Mouse (Mus musculus): ENCODE results near the gene Ccdc57.
"Not testable (repeated sequence)": the region's sequence is repeated elsewhere in the genome, so short reads cannot be mapped to it uniquely, and the experiment has no call there.

Ccdc57 gene

DNA sequence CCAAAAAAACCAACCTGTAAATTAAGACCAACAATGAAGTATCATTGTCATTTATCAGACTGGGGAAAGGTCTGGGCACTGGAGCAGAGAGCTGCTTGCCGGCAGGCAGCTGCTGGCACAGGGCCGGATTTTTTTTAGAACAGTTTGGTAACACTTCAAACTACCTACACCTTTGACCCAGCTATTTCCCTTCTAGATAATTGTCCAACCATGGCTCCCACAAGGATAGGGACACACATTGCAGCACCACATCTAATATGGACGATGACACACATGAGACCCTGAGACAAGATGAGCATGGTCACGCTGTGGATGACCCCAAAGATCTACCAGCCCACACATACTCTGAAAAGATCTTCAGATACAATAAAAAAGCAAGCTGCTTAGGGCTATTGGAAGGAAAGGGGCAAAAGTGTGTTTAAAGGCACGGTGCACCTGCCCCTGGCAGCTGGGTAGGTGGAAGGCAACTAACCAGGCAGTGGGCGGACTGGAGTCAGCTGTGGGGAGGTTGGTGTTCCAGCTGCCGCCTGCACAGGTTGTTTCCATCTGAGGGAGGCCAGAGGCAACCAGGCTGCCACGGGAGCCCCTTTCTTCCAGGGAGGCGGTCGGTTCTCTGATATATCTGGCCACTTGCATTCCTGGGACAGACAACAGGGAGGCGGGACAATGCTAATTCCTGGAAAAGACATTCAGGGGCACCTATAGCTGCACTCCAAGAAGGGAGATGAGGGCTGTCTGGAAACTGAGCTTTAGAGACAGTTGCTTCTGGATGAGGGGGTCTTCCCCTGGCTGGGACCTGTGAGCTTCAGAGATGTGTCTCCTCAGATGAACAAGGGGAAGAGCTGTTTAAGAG, 80.4 kb downstream of the Ccdc57 start:
- CTCF ChIA-PET: no interaction called here

DNA sequence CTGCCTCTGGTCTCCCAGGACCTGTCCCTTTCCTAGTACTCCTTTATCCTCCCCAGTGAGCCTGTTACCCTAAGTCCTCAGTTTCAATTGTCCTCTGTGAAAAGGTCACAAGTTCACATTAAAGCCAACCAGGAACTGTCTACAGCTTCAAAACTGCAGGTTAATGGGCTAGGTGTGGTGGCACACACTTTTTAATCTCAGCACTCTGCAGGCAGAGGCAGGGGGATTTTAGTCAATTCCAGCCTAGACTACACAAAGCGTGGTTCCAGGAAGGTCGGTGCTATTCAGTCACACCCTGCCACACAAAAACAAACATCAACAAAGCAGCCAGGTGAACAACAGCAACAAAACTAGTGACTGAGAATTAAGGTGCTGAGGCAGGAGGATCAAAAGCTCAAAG, 81.1 kb downstream of the Ccdc57 start:
- CTCF ChIA-PET: no interaction called here

DNA sequence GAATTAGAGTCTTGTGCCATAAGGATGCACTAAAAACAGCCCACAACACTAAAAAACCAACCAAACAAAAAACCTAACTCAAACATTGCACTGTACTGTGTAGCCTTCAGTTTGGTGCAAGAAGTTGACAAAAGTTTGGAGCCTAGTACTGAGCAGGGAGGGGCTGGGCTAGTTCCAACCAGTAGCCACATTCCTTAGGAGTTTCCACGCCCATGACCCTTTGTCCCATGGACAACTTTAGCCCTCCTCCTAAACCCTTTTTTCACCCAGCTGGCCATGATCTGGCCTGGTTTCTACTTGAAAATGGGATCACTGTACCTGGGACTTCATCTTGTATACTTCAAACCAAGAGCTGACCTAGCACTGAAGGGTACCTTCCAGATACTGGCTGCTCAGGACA, 81.5 kb downstream of the Ccdc57 start:
- CTCF ChIA-PET: no interaction called here

DNA sequence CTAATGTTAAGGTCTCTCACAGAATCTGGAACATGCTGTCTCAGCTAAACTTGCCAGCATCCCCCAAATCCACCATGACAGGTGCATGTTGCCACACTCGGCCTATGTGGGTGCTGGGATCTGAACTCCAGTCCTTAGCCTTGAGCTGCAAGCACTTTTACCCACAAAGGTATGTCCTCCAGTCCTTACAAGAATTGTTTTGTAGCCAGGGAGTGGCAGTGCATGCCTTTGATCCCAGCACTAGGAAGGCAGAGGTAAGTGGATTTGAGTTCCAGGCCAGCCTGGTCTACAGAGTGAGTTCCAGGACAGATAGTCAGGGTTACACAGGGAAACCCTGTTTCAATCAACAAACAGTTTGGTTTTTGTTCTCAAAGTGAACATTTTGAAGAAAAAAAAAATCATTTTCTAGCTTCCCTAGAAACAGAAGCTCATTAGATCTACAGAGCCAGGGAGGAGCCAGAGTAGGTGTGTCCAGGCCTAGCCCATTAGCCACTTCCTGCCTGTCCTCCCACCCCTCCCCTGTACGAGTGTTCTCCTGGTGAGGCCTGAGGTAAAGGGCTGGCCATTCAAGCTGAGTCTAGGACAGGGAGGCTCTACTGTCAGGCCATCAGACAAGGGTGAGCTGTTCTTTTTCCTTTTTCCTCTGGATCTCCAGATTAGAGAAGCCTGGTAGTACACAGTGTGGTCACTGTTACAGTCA, 82.2 kb downstream of the Ccdc57 start:
- CTCF ChIA-PET: interaction anchor here (0.6 kb wide), 1 partner anchor 16 kb away, joined by 8 read pairs; no protein-coding TSS in a partner anchor

DNA sequence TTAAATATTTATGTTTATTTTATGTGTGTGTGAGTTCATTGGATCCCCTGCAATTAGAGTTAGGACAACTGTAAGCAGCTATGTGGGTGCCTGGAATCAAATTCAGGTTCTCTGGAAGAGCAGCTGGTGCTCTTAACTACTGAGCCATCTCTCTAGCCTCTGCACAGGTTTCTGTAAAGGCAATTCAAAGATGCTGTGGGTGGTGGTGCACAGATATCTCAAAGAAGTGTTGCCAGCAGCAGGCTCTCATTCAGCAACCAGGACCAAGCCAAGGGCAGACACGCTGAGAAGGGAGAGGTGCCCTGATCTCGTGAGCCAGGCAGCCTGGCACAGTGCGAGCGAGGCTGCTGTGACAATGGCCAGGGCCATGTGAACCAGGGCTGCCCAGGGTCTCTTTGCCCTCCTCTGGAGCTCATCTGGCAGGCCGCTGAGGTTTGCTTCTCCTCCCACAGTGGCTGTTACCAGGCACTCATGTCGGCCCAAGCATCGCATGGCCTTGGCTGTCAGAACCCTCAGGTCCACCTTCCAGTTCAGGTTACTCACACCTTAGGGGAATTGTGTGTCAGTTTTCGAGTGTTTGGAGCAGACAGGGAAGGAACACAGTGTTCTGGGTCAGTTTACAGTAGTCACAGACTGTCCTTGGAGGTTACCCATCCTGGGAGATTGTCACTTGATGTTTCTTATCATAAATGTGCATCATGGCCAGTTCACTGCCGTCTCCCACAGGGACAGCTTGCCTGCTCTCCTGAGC, 85.8 kb downstream of the Ccdc57 start:
- CTCF ChIA-PET: no interaction called here

DNA sequence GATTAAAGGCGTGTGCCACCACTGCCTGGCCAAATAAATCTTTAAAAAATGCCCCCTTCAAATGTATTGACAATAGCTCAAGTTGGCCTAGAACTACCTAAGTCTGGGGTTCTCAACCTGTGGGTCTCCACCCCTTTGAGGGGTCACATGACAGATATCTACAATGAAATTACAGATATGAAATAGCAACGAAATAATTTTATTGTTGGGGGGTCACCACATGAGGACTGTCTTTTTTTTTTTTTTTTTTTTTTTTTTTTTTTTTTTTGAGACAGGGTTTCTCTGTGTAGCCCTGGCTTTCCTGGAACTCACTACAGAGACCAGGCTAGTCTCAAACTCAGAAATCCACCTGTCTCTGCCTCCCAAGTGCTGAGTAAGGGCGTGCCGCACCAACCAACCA, 88.3 kb downstream of the Ccdc57 start:
- CTCF ChIA-PET: interaction anchor here (0.7 kb wide), 1 partner anchor 18 kb away, joined by 3 read pairs; no protein-coding TSS in a partner anchor

DNA sequence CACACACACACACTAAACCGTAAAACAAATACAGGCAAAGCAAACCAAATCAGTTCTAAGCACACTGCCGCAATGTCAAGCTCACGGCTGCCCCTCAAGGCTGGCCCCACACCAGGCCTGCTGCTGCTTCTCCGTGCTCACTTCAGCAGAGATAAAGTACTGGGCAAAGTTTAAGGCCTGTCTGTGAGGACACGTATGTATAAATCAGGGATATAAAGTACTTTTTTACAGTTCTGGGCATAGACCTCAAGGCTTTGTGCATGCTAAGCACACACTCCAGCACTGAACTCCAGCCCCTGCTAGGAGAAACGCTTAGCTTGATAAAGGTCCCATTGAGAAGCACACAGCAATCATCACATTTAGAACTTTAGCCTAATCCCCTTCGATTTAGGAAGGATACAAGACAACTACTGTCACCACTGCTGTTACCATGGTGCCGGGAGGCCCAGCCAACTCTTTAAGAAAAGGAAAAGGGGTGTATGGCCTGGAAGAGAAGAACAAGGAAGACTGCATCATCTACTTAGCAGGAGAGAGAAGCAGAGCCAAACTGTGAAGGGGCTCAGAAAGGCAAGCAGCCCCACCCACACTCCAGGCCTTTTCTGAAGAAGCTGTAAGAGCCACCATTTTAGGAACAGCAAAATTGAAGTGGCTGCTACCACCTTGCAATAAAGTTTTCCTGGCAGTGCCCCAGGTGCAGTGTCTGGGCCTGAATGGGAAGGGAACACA, 99.0 kb downstream of the Ccdc57 start:
- CTCF ChIA-PET: interaction anchor here (0.7 kb wide), 1 partner anchor 17 kb away, joined by 8 read pairs; no protein-coding TSS in a partner anchor

DNA sequence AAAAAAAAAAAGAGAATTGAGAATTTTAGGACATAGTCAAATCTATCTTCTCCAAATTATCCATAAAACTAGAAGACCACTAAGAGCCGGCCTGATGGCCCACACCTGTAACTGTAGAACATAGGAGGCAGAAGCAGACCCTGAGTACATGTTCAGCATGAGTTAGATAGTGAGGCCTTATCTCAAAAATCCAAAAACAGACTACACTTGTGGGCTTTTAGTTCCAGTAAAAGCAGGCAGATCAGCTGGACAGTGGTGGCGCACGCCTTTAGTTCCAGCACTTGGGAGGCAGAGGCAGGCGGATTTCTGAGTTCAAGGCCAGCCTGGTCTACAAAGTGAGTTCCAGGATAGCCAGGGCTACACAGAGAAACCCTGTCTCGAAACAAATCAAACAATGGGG, 99.7 kb downstream of the Ccdc57 start:
- CTCF ChIA-PET: not testable (repeated sequence)

DNA sequence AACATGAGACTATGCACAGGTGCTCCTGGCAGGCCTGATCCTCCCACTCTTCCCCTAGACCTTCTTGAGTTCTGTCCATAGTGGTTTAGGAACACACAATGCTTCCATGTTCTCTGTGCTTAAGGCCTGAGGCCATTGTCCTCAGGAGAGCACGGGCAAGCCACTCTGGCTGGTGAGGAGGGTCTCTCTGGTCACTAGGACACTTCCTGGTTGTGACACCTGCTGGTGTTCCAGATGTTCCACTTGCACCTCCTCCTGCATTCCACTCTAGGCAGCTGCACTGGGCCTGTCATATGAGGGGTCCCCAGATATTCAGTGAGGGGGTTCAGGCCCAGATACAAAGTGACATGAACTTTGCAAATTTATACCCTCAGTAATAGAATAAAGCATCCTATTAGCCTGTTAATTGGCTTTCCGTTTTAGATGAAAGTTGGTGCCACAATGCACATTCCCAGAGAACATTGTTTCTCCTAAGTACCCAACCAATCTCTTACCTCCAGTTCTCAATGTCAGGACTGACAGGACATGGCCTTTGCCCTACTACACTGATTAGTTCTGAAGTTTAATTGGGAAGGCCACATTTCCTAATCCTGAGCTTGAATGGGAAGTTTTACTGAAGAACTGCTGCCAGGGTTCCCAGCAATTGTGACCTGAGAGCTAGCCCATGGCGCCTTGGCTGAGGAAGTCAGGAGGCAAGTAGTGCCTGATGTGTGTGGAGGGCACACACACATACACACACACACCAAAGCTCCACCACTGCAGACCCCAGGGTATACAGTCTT, 100.8 kb downstream of the Ccdc57 start:
- CTCF ChIA-PET: no interaction called here

DNA sequence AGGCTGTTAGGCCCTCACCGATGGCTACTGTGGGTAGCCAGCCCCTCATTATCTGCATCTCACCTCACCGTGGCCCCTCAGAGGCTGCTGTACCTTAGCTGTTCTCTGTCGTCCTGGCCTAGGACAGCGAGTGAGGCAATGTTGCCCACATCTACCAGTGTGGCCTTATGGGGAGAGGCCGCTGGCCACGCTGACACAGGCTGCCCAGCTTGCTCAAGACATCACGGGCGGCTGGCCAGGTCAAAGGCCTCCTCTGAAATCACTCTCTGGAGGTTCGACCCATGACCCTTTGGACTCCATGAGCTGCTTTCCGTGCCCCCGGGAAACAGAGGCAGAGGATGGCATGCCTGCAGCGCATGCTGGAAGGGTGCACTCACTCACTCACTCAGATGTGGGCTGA, 102.0 kb downstream of the Ccdc57 start:
- CTCF ChIA-PET: no interaction called here

DNA sequence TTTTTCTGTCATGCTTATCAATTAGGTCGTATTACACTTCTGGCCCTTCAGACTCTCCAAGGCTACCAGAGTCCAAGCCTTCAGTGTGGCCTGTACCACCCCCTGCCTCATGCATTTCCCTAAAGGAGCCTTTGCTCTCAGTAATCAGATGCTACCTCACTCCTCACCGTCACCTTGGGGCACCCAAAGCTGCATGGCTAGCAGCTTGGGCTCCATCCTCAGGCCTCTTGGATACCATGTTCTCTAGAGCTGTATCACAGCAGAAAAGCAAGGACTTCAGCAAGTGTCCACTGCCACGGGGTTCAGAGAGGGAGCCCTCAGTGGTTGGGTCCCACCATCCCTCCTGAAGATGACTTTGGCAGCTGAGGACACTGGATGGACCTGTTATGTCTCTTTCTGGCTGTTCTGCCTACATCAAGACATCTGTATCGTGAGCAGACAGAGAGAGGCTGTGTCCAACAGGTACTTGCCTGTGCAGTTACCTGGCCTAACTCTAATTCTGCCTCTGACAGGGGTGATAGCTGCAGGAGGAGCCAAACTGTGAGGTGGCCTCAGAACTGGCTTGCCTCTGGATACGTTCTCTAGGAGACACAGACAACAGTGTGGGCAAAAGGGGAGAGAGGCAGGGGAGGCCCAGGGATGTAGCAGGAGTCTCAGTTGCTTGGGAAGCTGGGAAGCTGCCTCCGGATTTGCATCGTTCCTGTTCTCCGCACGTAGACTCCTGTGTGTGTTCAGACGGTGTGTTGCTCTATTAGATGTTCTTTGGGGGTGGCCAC, 102.7 kb downstream of the Ccdc57 start:
- CTCF ChIA-PET: no interaction called here

DNA sequence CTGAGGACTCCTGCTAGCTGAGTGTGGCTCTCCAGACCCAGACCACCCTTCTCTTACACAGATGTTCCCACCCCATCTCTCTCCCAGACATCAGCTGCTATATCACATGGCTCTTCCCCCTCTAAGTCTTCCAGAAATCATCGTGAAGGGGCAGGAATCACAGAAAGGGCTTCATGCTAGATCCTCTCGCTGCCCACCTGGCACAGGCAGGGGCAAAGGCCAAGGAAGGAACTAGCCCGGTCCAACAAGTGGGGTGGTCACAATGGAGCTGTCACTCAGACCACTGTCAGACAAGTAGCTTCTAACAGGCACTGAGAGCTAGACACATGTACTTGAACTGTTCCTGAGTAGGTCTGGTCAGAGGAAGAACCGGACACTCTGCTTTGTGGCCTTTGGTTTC, 104.3 kb downstream of the Ccdc57 start:
- CTCF ChIA-PET: no interaction called here

DNA sequence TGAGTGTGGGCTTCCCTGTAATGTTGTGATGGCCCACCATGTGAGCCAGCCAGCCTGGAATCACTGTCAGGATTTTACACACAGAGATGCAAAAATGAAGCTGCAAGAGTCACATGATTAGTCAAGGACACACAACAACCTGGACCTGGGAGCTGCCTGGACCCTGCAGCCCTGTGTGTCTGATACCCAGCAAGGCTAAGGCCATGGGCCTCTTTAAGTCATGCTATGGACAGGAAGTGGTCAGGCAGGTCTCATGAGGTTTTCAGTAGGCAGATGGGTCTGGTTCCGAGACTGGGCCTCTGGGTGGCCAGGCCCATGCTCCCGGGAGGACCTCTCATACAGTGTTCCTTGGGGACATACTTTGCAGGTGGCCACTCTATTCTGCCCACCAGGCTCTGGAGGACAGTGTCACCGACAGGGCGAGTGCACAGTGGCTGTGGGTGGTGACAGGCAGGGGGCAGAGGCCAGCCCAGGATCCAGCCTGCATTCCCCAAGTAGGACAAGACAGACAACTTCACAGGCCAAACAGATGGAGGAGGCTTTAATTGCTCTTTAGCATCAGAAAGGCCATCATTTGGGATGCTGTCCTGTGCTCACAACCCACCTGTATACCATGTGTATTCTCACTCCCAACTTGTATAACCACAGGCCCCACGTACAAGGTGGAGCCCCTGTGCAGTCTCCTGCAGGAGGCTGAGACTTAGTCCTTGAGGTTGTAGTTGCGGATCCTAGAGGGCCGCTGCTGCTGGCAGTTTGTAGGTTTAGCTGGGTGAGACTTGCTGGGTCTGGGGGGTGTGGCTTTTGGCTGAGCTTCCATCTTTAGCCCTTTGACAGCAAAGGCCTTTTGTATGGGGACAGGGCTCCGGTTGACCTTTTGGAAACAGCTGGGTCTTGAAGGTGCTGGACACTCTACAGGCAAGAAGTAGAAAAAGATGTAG, 106.4 kb downstream of the Ccdc57 start:
- CTCF ChIA-PET: interaction anchor here (0.6 kb wide), 1 partner anchor 18 kb away, joined by 3 read pairs; no protein-coding TSS in a partner anchor

DNA sequence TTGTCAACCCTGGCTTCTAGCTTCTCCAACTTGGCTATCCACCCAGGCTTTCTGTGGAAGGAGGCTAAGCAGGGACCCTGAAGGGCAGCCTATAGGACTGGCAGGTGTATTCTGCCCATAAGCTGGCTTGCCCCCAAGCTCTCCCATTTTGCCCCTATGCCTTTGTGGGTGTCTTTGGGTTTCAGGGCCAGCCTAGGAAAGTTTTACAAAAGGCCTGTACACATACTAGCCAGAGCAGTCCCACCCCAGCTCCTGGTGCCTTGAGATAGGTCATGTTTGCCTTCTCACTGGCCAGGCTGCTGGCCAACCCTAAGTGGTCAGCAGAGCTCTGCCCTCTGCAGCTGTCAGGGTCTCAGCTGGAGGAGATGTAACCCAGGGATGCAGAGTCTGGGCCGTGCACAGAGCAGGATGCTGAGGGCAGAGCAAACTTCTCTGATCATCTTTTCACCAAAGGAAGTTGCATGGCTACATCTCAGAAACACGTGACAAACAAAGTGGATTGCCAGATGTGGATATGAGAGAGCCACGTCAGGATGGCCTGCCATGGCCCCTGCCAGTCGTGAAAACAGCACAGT, 107.3 kb downstream of the Ccdc57 start:
- CTCF ChIA-PET: no interaction called here

DNA sequence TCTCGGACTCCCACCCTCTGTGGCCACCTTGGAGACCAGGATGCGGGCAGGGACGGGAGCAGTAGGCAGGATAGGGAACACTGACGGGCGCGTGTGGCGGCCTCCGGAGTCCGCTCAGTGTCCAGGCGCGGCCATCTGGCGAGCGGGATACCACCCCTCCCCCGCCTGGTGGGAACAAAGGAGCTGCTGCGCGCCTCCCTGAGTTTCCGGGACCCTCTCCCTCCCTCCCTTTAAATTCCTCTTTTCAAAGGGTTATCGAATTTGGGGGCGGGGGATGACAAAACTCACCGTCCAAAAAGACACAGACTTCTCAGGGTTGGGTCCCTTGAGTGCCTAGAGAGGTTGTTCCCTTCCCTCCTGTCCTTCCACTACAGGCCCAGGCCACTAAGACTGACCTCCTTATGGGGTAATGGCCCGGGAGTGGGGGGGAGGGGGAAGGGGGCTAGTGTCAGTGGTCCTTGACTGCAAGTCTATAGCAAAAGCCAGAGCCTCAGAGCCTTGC, 107.8 kb downstream of the Ccdc57 start:
- CTCF ChIA-PET: no interaction called here

DNA sequence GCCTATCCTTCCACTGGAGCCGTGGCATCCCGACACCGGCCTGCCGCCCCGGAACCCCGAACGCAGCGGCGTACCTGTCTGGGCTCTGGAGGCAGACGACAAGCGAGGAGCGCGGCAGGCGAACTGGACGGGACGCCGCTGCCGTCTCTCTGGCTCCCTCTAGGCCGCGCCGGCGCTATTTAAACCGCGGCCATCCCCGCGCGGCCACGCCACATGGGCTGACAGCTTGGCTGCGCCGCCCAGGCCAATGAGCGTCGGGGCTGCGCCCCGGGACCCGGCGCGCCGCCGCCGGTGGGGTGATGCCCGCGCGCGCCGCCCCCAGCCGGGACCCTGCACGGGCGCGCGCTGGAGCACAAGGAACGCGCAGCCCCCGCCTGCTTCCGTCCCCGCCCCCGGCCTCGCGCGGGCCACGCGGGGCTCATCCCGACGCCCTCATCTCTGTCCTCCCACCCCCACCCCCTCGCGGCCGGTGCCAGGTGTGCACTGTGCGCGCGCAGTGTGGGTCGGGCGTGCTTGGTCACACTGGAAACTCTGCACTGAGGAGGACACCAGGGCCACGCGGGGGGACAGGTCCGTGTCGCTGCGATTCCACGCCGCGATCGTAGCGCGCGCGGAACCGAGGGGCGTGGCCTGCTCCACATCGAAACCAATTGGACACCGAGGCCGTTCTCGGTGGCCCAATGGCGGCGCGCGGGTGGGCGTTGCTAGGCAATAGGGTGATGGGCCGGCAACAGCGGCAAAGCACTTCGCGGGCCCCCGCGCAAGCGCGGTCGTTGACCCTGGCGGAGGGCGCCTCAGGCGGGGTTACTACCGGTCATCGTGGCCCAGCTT, 108.5 kb downstream of the Ccdc57 start, which contains the start of gene Fasn:
Fasn (minus strand) TSS at position 592 of the 831 bp plus-strand sequence.
- CTCF ChIA-PET: no interaction called here

DNA sequence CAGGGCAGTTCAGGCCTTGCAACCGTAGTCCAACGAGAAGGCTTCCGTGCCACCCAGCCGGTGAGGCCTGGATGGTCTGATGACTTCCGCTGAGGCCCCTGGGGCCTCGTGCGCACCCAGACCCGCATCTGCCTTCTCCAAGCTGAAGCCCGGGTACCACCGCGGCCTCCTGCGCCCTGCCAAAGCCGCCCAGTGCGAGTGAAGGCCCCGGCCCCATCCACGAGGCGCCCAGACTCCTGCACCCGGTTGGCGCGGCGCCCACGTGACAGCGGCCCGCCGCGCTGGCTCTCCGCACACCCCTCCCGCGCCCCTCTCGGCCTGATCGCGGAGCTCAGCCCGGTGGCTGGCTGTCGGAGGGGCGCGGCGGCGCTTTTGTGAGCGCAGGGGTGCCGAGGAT, 109.1 kb downstream of the Ccdc57 start:
- CTCF ChIA-PET: interaction anchor here (0.8 kb wide), 1 partner anchor 332 kb away, joined by 3 read pairs; the partner anchor contains the start of gene Slc25a10
